Mouse (Mus musculus) kidney, postnatal 0 days (tissue): Measurements from ENCODE around the gene Sebox. TPM values are rescaled to one million over a fixed set of nuclear protein-coding genes. Genes with fewer than 3 reads are reported as not detected.

ENCODE experiments used
- ATAC-seq: fragments of 200-750 bp; cut with Nextera tagmentation; replicated peaks from 2 replicates; pipeline ENCODE4 v1.8.0; 2017; ENCODE audit warnings: low read depth, moderate number of reproducible peaks, moderate TSS enrichment, moderate library complexity; ENCODE audit not compliant: low FRiP score
- DNase-seq: peaks from one replicate; pipeline ENCODE4 v3.0.0-alpha.2; 2016; ENCODE audit warnings: low spot score
- H3K27ac ChIP-seq: fragments of 300-500 bp; sonication (generic); 2 replicates; pipeline ENCODE4 v1.5.1; 2014; ENCODE audit warnings: mild to moderate bottlenecking
- H3K27me3 ChIP-seq: fragments of 300-500 bp; sonication (generic); 2 replicates; pipeline ENCODE4 v1.6.1; 2014; ENCODE audit warnings: low read length, mixed read lengths; ENCODE audit not compliant: insufficient read depth
- H3K36me3 ChIP-seq: fragments of 300-500 bp; sonication (generic); 2 replicates; pipeline ENCODE4 v1.6.1; 2014; ENCODE audit warnings: low read length, mixed read lengths; ENCODE audit not compliant: insufficient read depth
- H3K4me1 ChIP-seq: fragments of 300-500 bp; sonication (generic); replicated peaks from 2 replicates; pipeline ENCODE4 v1.6.1; 2014; ENCODE audit warnings: antibody characterized with exemption, low read length, mixed read lengths; ENCODE audit not compliant: insufficient read depth
- H3K4me2 ChIP-seq: fragments of 300-500 bp; sonication (generic); 2 replicates; pipeline ENCODE4 v1.6.1; 2014; ENCODE audit warnings: mild to moderate bottlenecking, low read length, moderate library complexity, mixed read lengths
- H3K4me3 ChIP-seq: fragments of 300-500 bp; sonication (generic); replicated peaks from 2 replicates; pipeline ENCODE4 v1.5.1; 2014; ENCODE audit warnings: low read depth, low read length
- H3K9ac ChIP-seq: fragments of 300-500 bp; sonication (generic); 2 replicates; pipeline ENCODE4 v1.6.1; 2014; ENCODE audit warnings: low read depth, low read length
- H3K9me3 ChIP-seq: fragments of 300-500 bp; sonication (generic); replicated peaks from 2 replicates; pipeline ENCODE4 v1.6.1; 2016; ENCODE audit warnings: low read length, inconsistent platforms, mixed read lengths
- CTCF ChIP-seq: IDR thresholded peaks from 2 replicates; pipeline ENCODE4 v1.5.1; 2016; ENCODE audit warnings: antibody characterized with exemption, low read depth, mild to moderate bottlenecking, moderate library complexity
- WGBS: fragments of 180-500 bp; shearing (Covaris S2); extraction: QIAGEN DNeasy Blood & Tissue Kit; methylation state at CpG from one replicate; pipeline ENCODE4 v1.1.7; 2014; 5-methylcytosine and 5-hydroxymethylcytosine counted together
- polyA plus RNA-seq: library from polyadenylated mRNA; unstranded; fragments of >200 nt; fragmentation: Nextera tagmentation; extraction: Ambion mirVana; gene quantifications from 2 replicates; pipeline ENCODE4 v1.2.1, GENCODE M21; 2015

Sebox gene
- polyA plus RNA-seq, 1 experiment from 2014 or later, result not detected

- Histone ChIP-seq H3K27ac (no peak overlapping the region), H3K9ac (no peak overlapping the region), H3K36me3 (no peaks in the 10 kb centered on the region), H3K4me3 (no peak overlapping the region), H3K27me3 (no peaks in the 10 kb centered on the region), H3K4me2 (no peak overlapping the region), H3K9me3 (no peaks in the 10 kb centered on the region), H3K4me1 (peaks cover 14% of the 10 kb centered on the region; the same call in 1 of the 2 replicates)
- ATAC-seq (no peak), DNase-seq (no peak)
- no peak for TF ChIP-seq CTCF
- WGBS, result 36% methylated on average over 3 of the region's 3 CpGs
Measured at GRCm38 (mm10) chr11:78467932-78468331, 35.3 kb upstream of the Sebox start.

GRCm38 (mm10) chr11:78471326-78472103 lies 31.7 kb upstream of the Sebox start:
- 91% methylated on average over 10 of the region's 10 CpGs for WGBS
- H3K4me2 ChIP-seq, result no peak overlapping the region
- H3K9ac ChIP-seq, result no peak overlapping the region
- no peak for TF ChIP-seq CTCF
- peaks cover 3% of the 10 kb centered on the region; the same call in 1 of the 2 replicates for H3K4me1 ChIP-seq
- H3K4me3 ChIP-seq, result no peak overlapping the region
- H3K36me3 ChIP-seq, result no peaks in the 10 kb centered on the region
- H3K27me3 ChIP-seq, result no peaks in the 10 kb centered on the region
- H3K9me3 ChIP-seq, result no peaks in the 10 kb centered on the region
- no peak overlapping the region for H3K27ac ChIP-seq
- DNase-seq (no peak), ATAC-seq (no peak)

GRCm38 (mm10) chr11:78475289-78475688 lies 28.0 kb upstream of the Sebox start:
- Histone ChIP-seq H3K27ac (no peak overlapping the region), H3K36me3 (no peaks in the 10 kb centered on the region), H3K4me3 (no peak overlapping the region), H3K9ac (no peak overlapping the region), H3K27me3 (no peaks in the 10 kb centered on the region), H3K4me1 (no peaks in the 10 kb centered on the region), H3K4me2 (no peak overlapping the region), H3K9me3 (no peaks in the 10 kb centered on the region)
- 82% methylated on average over 3 of the region's 3 CpGs for WGBS
- no peak for TF ChIP-seq CTCF
- DNase-seq (no peak), ATAC-seq (no peak)

GRCm38 (mm10) chr11:78483639-78484038 lies 19.6 kb upstream of the Sebox start:
- Histone ChIP-seq H3K9me3 (no peaks in the 10 kb centered on the region), H3K36me3 (no peaks in the 10 kb centered on the region), H3K27me3 (peaks cover 11% of the 10 kb centered on the region), H3K4me2 (no peak overlapping the region), H3K27ac (no peak overlapping the region), H3K9ac (no peak overlapping the region), H3K4me1 (no peaks in the 10 kb centered on the region), H3K4me3 (no peak overlapping the region)
- no peak for ATAC-seq
- WGBS, result 63% methylated on average over 7 of the region's 7 CpGs
- no peak for TF ChIP-seq CTCF
- DNase-seq, result no peak

- H3K4me1 ChIP-seq, result no peaks in the 10 kb centered on the region
- 2% methylated on average over 8 of the region's 8 CpGs for WGBS
- DNase-seq (peak; percentile 84), ATAC-seq (no peak)
- peak; percentile 94 for TF ChIP-seq CTCF
- no peaks in the 10 kb centered on the region for H3K36me3 ChIP-seq
- no peak overlapping the region for H3K4me3 ChIP-seq
- no peak overlapping the region for H3K4me2 ChIP-seq
- no peaks in the 10 kb centered on the region for H3K9me3 ChIP-seq
- no peak overlapping the region for H3K27ac ChIP-seq
- peaks cover 42% of the 10 kb centered on the region for H3K27me3 ChIP-seq
- H3K9ac ChIP-seq, result no peak overlapping the region
Measured at GRCm38 (mm10) chr11:78488168-78488567, 15.1 kb upstream of the Sebox start.

- no peak for ATAC-seq
- Histone ChIP-seq H3K27me3 (peaks cover 42% of the 10 kb centered on the region), H3K4me1 (no peaks in the 10 kb centered on the region), H3K9me3 (no peaks in the 10 kb centered on the region), H3K27ac (no peak overlapping the region), H3K4me2 (peak overlapping the region; percentile 44), H3K36me3 (no peaks in the 10 kb centered on the region), H3K4me3 (peak overlapping the region; percentile 11; the same call in 1 of the 2 replicates), H3K9ac (no peak overlapping the region)
- 9% methylated on average over 47 of the region's 48 CpGs for WGBS
- peak; percentile 41; the same call in 1 of the 2 replicates for TF ChIP-seq CTCF
- peak; percentile 44 for DNase-seq
Measured at GRCm38 (mm10) chr11:78490781-78491241, 12.4 kb upstream of the Sebox start.
